Mouse (Mus musculus) left cerebral cortex, postnatal 36 days (tissue): ENCODE measurements around the gene Cyb5d1. TPM values are rescaled to one million over a fixed set of nuclear protein-coding genes. Genes with fewer than 3 reads are reported as not detected.

Experiments
- DNase-seq, 2 experiments: peaks; one replicate each; pipeline ENCODE4 v3.0.0; 2021 to 2022; ENCODE audit warnings: low spot score in 2 of 2, mixed read lengths in 1 of 2
- intact Hi-C: fragments of 180-260 bp; cut with DNase I; formaldehyde crosslinking; loops from one replicate; pipeline ENCODE4 v1.15.1; 2025
- total RNA-seq, 2 experiments: library from RNA; stranded (reverse); gene quantifications; 2 replicates each; pipeline ENCODE4 v1.2.3; 2021

Gene Cyb5d1
- total RNA-seq = 10 to 100 TPM; 36.4 to 43.1 TPM

- DNase-seq = peak; percentile 91 to 93
- intact Hi-C loops = loop anchor here (2.0 to 5.0 kb wide), 2 partner anchors 128 to 182 kb away; no protein-coding TSS in a partner anchor
Measured at GRCm38 (mm10) chr11:69395235-69395633, at the start of gene Cyb5d1, which contains the start of gene Naa38. TSS of gene Cyb5d1 (minus strand) at chr11:69395631. TSS of gene Naa38 (plus strand) at chr11:69395487.

DNA sequence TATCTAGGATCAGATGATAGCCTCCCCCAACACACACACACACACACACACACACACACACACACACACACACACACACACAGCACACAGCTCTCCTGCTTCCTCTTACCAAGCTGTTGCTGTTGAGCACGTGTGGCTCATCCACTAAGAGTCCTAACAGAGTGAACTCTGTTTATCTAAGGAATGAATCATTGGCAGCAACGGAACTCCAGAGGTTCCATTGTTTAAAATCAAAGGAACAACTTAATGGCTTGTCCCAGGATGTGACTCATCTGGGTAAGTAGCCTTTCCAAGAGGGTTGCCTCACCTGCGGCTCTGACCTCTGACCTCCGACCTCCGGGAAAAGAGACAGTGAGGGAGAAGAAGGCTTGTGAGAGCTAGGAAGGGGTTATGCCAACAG lies 47.9 kb upstream of the Cyb5d1 start:
- intact Hi-C loops = no loop called here
- no peak for DNase-seq

DNA sequence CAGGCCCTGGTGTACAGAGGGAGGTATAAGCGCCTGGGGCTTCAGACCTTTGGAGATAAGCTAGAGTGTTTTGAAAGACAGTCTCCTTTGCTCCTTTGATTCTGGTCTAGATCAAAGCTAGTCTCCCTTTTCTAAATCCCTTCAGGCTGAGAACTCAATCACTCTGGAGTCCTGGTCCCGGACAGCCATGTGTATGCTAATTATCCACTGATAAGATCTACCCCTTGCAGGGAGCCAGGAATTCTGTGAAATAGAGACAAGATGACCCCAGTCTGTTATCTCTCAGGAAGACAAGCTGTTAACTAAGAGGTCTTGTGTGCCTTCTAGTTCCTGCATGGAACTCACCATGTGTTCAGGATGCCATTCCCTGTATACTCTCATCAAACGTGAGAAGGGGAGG lies 41.9 kb upstream of the Cyb5d1 start:
- no peak for DNase-seq
- intact Hi-C loops = no loop called here

- intact Hi-C loops = loop anchor here (2.0 kb wide), 1 partner anchor 32 kb away; no protein-coding TSS in a partner anchor
Measured at GRCm38 (mm10) chr11:69433189-69433588, 37.8 kb upstream of the Cyb5d1 start.

DNA sequence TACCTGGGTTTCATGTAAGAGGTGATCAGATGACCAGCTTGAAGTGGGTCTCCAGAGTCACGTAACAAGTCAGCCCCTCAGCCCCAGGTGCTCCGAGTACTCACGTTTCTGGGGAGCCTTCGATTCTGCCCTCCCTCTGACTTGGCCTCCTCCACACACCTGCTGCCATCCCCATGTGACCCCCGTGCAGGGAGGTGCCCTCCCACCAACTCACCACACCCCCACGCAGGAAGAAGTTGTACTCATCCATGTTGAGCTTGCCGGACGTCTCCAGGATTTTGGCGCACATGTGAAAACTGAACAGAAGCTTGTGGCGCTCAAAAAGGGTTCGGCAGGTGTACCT lies 37.2 kb upstream of the Cyb5d1 start:
- DNase-seq = no peak
- intact Hi-C loops = loop anchor here (1.0 to 2.0 kb wide), 2 partner anchors 32 to 82 kb away; no protein-coding TSS in a partner anchor

More at GRCm38 (mm10) chr11:69433189-69433588, 37.8 kb upstream of the Cyb5d1 start:
- no peak for DNase-seq

- DNase-seq = peak in 1 of 2 experiments; percentile 66
- intact Hi-C loops = loop anchor here (1.0 to 2.0 kb wide), 2 partner anchors 31 to 82 kb away; no protein-coding TSS in a partner anchor
Measured at GRCm38 (mm10) chr11:69431829-69432639, 36.6 kb upstream of the Cyb5d1 start.

- intact Hi-C loops = no loop called here
- no peak for DNase-seq
Measured at GRCm38 (mm10) chr11:69430631-69431030, 35.2 kb upstream of the Cyb5d1 start.

DNA sequence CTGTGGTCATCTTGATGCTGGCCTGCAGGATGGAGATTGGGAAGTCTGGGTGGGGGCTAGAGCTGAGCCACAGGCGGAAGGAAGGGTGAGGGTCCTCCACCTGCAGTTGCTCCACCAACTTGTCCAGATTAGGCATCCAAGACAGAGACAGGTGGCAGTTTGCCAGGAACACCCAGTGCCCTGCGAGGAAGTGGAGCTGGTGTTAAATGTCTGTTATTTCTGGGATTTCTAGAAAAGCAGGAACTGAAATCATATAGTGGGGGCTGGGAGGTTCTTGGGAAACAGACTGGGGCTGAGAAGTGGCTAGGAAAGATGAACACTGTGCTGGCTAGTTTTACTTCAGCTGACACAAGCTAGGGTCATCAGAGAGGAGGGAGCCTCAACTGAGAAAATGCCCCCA lies 33.9 kb upstream of the Cyb5d1 start:
- DNase-seq = no peak

DNA sequence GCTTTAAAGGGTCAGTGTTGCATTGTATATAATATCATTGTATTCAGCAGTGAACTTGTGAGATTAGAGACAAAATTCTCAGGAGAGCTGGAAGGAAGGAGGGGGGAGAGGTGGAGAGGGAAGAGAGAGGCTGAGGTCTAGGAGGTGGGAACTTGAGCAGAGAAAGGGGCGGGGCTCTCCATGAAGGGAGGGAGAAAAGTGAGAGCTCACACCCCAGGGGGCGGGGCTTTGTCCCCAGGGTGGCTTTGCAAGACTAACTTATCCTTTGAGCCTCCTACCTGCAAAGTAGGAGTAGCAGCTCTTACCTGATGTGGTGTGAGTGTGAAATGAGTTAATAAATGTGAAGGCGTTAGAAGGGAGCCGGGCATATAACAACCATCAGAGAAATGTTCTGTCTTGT lies 33.3 kb upstream of the Cyb5d1 start:
- intact Hi-C loops = no loop called here
- DNase-seq = no peak

More for the DNA sequence above, 33.9 kb upstream of the Cyb5d1 start:
- intact Hi-C loops = no loop called here

GRCm38 (mm10) chr11:69426246-69426645 lies 30.8 kb upstream of the Cyb5d1 start:
- DNase-seq = no peak
- intact Hi-C loops = no loop called here

DNA sequence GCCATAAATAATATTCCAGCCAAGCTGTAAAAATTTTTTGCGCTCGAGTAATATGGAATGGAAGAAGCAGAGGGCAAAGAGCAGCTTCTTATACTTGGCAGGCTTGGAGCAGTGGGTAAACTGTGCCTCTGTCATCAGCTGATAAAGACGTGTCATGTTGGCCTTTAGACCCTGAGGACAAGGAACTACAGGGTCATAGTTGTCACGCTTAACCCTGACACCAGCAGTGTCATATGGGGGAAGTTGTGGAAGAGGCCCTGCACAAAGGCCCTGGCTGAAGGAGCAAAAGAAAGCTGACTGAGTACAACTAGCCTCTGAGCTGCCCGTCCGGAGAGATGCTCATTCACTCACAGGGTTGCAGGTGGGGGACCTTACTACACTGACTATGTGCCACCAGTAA lies 28.5 kb upstream of the Cyb5d1 start:
- intact Hi-C loops = no loop called here
- no peak for DNase-seq

DNA sequence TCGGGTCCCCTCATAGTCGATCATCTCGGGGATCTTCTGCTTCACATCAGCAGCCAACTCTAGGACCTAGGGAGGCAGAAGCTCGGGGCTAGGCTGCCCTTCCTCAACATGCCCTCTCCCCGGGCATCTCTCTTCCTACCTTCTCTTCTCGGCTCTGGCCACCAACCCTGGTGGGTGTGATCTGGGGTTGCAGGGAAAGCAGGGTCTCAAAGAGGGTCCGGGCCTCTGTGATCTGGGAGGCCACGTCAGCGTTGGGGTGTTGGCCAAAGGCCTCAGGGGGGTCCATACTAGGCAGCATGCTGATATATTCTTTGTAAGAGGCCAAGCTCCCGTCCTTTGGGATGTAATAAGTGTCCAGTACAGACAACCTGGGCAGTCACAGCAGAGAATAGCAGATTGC lies 27.4 kb upstream of the Cyb5d1 start:
- no peak for DNase-seq
- intact Hi-C loops = no loop called here

- intact Hi-C loops = no loop called here
- no peak for DNase-seq
Measured at GRCm38 (mm10) chr11:69421131-69421977, 25.9 kb upstream of the Cyb5d1 start.

GRCm38 (mm10) chr11:69420554-69421000 lies 25.1 kb upstream of the Cyb5d1 start:
- intact Hi-C loops = no loop called here
- no peak for DNase-seq

DNA sequence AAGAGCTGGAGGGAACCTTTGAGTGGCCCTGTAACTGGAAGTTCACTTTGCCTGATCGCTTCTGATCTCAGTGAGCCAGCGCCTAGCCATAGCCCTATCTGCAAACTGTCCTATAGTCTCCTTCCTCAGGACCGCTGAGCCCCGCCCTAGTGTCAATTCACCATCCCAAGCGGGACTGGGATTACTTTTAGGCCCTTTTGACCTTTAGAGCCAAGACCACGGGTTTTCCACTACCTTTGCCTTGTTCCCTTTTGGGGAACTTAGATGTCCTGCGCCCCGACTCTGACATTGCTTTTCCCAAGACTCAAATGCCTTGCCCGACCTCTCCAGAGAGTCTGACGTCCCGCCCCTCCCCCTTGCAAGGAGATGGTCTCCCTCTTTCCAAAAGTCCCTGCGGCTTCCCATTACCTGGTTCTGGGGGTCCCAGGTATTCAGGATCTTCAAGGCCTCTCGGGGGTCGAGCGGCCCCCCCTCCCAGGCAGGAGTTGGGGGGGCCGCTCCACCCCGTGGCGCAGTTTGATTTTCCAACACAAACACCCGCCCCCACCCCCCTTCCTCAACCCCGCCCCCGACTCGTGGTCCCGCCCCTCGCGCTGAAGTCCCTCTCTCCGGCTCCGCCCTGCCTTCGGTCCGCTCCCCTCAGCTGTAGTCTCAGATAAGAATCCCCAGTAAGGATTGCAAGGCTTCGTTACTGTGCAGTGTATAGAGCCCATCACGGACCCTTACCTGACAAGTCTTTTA lies 24.6 kb upstream of the Cyb5d1 start:
- intact Hi-C loops = loop anchor here (10.0 kb wide), 1 partner anchor 325 kb away; the partner anchor contains the start of gene Per1
- DNase-seq = no peak

- DNase-seq = no peak
- intact Hi-C loops = loop anchor here (10.0 kb wide), 1 partner anchor 325 kb away; the partner anchor contains the start of gene Per1
Measured at GRCm38 (mm10) chr11:69419443-69419812, 24.0 kb upstream of the Cyb5d1 start.

DNA sequence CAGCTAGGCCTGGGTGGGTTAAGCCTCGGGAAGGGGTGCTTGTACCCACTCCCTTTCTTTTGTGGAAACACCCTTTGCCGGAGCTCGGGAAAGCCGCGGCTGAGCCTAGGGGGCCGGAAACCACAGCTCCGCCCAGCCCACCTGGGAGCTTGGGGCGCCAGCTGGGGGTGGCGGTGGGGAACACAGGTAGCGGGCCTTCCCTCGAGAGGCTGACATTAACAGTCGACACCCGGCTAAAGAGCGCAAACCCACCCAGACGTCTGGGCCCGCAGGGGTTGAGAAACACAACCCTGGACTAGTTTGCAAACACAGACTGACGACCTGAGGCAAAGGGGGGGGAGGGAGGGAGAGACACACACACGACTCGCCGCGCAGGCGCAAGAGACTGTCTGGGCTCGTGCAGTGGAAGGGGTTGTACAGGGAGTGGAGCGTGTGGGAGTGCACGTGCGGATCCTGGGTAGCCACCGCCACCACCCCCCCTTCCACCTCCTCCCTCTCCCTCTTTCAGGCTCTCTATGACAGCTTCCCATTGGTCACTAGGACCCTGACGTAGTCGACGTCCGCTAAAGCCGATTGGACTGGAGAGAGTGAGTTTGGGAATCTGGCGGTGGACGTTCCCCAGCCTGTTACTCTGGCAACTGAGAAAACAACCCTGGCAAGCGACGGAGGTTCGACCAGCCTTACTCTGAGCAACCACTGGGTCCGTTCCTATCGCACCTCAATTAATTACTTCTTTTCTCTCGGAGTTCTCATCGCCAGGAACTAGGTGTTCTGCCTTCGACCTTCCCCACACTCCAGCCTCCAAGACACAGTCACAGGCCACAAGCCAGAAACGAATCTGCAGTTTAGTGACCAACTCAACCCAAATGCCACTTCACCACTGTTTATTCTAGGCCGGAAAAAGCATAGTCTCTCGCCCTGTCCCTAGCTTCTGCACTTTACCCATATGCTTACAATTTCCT lies 23.3 kb upstream of the Cyb5d1 start:
- DNase-seq = peak; percentile 92 to 93
- intact Hi-C loops = loop anchor here (1.0 to 10.0 kb wide), 2 partner anchors 8 to 324 kb away; partner anchors contain the start of gene Per1
